Mouse (Mus musculus): ENCODE results near the gene Pepd. TPM values are rescaled to one million over a fixed set of nuclear protein-coding genes. Genes with fewer than 3 reads are reported as not detected.

Pepd gene
- polyA plus RNA-seq, 1 experiment = 15.6 TPM

- no peak for TF ChIP-seq GATA1 (IDR thresholded peaks at IDR 0.05; ENCODE audit: low read length)
Measured at GRCm38 (mm10) chr7:34957138-34957537, 45.0 kb downstream of the Pepd start.

GRCm38 (mm10) chr7:34963889-34964645, 51.9 kb downstream of the Pepd start:
- no peak for TF ChIP-seq GATA1 (IDR thresholded peaks at IDR 0.05; ENCODE audit: low read length)

- TF ChIP-seq GATA1 (IDR thresholded peaks at IDR 0.05; ENCODE audit: low read length) = no peak
Measured at GRCm38 (mm10) chr7:34967362-34967761, 55.2 kb downstream of the Pepd start.

GRCm38 (mm10) chr7:34968749-34969433, 56.7 kb downstream of the Pepd start:
- no peak for TF ChIP-seq GATA1 (IDR thresholded peaks at IDR 0.05; ENCODE audit: low read length)

GRCm38 (mm10) chr7:34971826-34972225, 59.6 kb downstream of the Pepd start:
- no peak for TF ChIP-seq GATA1 (IDR thresholded peaks at IDR 0.05; ENCODE audit: low read length)

GRCm38 (mm10) chr7:34972990-34973440, 60.8 kb downstream of the Pepd start:
- TF ChIP-seq GATA1 (IDR thresholded peaks at IDR 0.05; ENCODE audit: low read length) = no peak

GRCm38 (mm10) chr7:34973877-34974276, 61.7 kb downstream of the Pepd start:
- no peak for TF ChIP-seq GATA1 (IDR thresholded peaks at IDR 0.05; ENCODE audit: low read length)

- TF ChIP-seq GATA1 (IDR thresholded peaks at IDR 0.05; ENCODE audit: low read length) = no peak
Measured at GRCm38 (mm10) chr7:34975913-34976312, 63.7 kb downstream of the Pepd start.

GRCm38 (mm10) chr7:34977403-34977802, 65.2 kb downstream of the Pepd start:
- no peak for TF ChIP-seq GATA1 (IDR thresholded peaks at IDR 0.05; ENCODE audit: low read length)

- no peak for TF ChIP-seq GATA1 (IDR thresholded peaks at IDR 0.05; ENCODE audit: low read length)
Measured at GRCm38 (mm10) chr7:34981803-34982202, 69.6 kb downstream of the Pepd start.

GRCm38 (mm10) chr7:34983702-34984475, 71.7 kb downstream of the Pepd start:
- no peak for TF ChIP-seq GATA1 (IDR thresholded peaks at IDR 0.05; ENCODE audit: low read length)

- TF ChIP-seq GATA1 (IDR thresholded peaks at IDR 0.05; ENCODE audit: low read length) = no peak
Measured at GRCm38 (mm10) chr7:34984526-34985133, 72.5 kb downstream of the Pepd start.

GRCm38 (mm10) chr7:34985216-34985615, 73.0 kb downstream of the Pepd start:
- no peak for TF ChIP-seq GATA1 (IDR thresholded peaks at IDR 0.05; ENCODE audit: low read length)

GRCm38 (mm10) chr7:34985646-34986045, 73.5 kb downstream of the Pepd start:
- no peak for TF ChIP-seq GATA1 (IDR thresholded peaks at IDR 0.05; ENCODE audit: low read length)

- TF ChIP-seq GATA1 (IDR thresholded peaks at IDR 0.05; ENCODE audit: low read length) = no peak
Measured at GRCm38 (mm10) chr7:34986575-34987150, 74.5 kb downstream of the Pepd start.
